Mouse (Mus musculus) T-helper 1 cell (primary cell): ENCODE data around the gene Rnaseh2c.

ENCODE experiments used
- in situ Hi-C: fragments of 300-600 bp; cut with MboI, MseI; formaldehyde crosslinking; loops from one replicate; pipeline ENCODE4 v1.15.1; 2025; ENCODE audit warnings: high pct_unique_total_duplicates

The Rnaseh2c gene

DNA sequence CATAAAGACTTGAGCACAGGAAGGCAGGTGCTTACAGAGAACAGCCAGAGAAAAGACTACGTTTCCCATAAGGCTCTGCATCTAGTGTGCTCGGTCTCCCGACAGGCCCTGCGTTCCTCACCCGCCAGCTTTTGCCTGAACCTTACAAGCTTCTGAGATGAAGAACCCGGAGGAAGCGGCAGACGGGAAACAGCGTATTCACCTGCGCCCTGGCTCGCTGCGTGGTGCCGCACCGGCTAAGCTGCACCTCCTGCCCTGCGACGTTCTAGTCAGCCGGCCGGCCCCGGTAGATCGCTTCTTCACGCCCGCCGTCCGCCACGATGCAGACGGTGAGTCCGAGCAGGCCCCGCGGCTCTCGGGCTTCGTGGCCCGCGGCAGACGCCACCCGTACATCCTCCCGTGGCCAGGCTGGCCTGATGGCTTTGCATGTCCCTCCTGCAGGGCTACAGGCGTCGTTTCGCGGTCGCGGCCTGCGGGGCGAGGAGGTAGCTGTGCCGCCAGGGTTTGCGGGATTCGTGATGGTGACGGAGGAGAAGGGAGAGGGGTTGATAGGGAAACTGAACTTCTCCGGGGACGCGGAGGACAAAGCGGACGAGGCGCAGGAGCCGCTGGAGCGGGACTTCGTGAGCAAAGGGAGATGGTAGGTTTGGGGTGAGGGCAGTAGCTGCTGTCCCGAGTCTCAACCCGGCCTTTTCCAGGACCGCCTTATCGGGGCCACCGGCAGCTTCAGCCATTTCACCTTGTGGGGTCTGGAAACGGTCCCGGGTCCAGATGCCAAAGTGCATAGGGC lies at the start of gene Rnaseh2c:
Gene Rnaseh2c, plus strand, starts transcription at position 122 of the 790 bp plus-strand sequence.
- in situ Hi-C loops: loop anchor here (5.0 kb wide), 1 partner anchor 65 kb away; no protein-coding TSS in a partner anchor

GRCm38 (mm10) chr19:5553802-5554201 lies 47.9 kb upstream of the Rnaseh2c start:
- in situ Hi-C loops: loop anchor here (10.0 kb wide), 1 partner anchor 1081 kb away; no protein-coding TSS in a partner anchor

- in situ Hi-C loops: loop anchor here (10.0 kb wide), 1 partner anchor 1081 kb away; no protein-coding TSS in a partner anchor
Observed at GRCm38 (mm10) chr19:5554212-5554611, 47.5 kb upstream of the Rnaseh2c start.

GRCm38 (mm10) chr19:5558169-5558568 lies 43.5 kb upstream of the Rnaseh2c start:
- in situ Hi-C loops: loop anchor here (5.0 to 10.0 kb wide), 2 partner anchors 41 to 1077 kb away; no protein-coding TSS in a partner anchor

GRCm38 (mm10) chr19:5558770-5559169 lies 42.9 kb upstream of the Rnaseh2c start:
- in situ Hi-C loops: loop anchor here (5.0 to 10.0 kb wide), 2 partner anchors 41 to 1076 kb away; no protein-coding TSS in a partner anchor

GRCm38 (mm10) chr19:5559229-5559628 lies 42.4 kb upstream of the Rnaseh2c start:
- in situ Hi-C loops: loop anchor here (5.0 to 10.0 kb wide), 2 partner anchors 42 to 1076 kb away; no protein-coding TSS in a partner anchor

- in situ Hi-C loops: loop anchor here (5.0 to 10.0 kb wide), 2 partner anchors 43 to 1075 kb away; no protein-coding TSS in a partner anchor
Observed at GRCm38 (mm10) chr19:5559631-5560456, 41.8 kb upstream of the Rnaseh2c start.

DNA sequence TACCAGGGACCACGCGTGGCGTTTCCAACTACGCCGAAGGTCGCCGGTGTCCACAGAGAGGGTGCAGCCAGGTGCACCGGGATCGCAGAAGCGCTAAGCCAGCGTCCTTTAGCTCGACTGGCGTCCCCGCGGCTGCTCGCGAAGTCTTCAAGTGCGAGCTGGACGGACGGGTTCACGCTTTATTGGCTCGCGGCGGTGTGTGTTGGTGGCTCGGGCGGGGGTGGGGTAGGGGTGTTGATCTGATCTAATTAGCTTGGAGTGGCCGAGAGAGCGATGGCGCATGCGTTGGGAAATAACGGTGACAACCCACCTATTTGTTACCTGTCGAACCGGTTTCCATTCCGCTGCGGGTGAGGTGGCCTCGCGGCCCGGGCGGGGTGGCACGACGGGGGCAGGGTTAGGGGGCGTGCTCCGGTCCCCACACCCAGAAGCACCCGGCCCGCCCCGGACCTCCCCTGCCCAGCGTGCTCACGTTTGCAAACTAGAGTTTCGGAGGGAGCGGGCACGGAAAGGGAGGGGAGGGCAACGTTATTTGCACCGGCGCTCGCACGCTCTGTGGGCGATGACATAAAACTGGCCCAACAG lies 41.1 kb upstream of the Rnaseh2c start, which contains the start of gene Ovol1:
Gene Ovol1, minus strand, starts transcription at position 190 of the 585 bp plus-strand sequence.
- in situ Hi-C loops: no loop called here

GRCm38 (mm10) chr19:5561252-5561790 lies 40.4 kb upstream of the Rnaseh2c start:
- in situ Hi-C loops: no loop called here

DNA sequence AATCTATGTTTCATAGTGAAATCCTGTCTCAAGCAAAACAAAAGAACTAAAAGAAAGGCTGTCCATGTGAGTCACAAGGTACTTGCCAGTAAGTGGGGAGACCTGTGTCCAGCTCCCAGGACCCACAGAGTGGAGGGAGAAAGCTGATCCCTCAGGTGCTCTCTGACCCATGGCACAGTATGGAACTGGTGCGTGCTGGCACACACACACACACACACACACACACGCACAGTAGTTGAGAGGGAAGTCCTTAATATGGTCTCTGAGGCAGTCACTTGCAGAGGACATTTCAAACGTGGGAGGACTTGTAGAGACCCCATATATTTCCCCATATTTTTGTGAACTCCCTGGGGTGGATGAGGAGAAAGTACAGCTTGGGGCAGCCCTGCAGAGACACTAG lies 39.8 kb upstream of the Rnaseh2c start:
- in situ Hi-C loops: no loop called here

GRCm38 (mm10) chr19:5562776-5563175 lies 38.9 kb upstream of the Rnaseh2c start:
- in situ Hi-C loops: no loop called here

- in situ Hi-C loops: no loop called here
Observed at GRCm38 (mm10) chr19:5566316-5566715, 35.4 kb upstream of the Rnaseh2c start.

GRCm38 (mm10) chr19:5567180-5567533 lies 34.5 kb upstream of the Rnaseh2c start:
- in situ Hi-C loops: no loop called here

DNA sequence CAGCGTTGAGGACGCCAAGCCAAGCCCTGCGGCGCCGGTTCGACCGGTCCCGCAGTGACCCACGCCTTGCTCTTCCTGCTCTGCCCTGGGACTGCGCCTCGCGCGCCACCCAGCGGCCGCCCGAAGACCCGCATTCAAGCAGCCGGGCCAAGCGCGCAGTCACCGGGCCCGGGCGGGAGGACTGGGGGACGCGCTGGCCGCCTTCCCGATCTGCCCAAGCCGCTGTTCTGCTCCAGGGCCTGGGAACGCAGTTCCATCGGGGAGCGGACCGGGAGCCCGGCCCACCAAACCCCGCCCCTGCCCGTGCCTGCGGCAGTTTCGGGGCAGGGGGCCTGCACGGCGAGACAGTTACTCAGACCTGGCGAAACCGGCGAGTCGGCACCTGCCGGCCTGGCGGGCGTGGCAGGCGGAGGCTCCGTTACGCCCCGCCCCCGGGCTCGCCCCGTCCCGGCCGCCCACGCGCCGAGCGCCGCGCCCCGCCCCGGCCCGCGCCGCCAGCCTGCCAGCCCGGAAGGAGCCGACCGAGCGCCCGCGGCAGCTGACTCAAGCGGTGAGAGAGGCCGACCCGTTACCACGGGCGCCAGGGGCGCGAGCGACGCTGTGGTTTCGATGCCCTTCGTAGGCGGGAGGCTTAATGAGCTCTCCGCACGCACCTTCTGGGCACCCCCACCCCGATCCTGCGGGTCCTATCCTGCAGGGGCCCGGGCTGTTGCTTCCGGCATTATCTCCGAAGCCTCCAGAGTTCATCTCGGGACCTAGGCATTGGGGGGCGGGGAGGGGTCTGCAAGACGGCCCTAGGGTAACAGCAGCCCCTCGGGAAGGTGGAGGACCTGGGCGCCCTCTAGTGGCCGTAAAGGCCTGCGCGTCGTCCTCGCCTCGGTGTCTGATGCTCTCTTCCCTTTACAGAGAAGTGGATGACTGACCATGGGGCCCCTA lies 33.9 kb upstream of the Rnaseh2c start, which contains the start of gene Ap5b1:
Gene Ap5b1, plus strand, starts transcription at position 492 of the 936 bp plus-strand sequence.
- in situ Hi-C loops: no loop called here

GRCm38 (mm10) chr19:5568470-5569140 lies 33.1 kb upstream of the Rnaseh2c start:
- in situ Hi-C loops: no loop called here

DNA sequence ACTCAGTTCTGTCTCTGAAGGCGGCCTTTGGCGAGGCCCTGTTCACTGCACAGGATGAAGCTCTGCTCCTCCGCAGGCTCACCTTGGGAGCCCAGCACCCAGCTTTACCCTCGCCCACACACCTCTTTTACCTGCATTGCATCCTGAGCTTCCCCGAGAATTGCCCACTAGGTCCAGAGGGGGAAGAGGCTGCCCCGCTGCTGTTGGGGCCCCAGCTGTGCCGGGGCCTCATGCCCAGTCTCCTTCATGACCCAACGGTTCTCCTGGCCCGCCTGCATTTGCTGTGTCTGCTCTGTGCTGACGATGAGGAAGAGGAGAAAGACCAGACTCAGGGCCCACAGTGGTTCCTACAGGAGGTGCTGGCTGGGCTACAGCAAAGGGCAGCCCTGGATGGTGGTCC lies 32.2 kb upstream of the Rnaseh2c start:
- in situ Hi-C loops: no loop called here

GRCm38 (mm10) chr19:5570353-5571246 lies 31.1 kb upstream of the Rnaseh2c start:
- in situ Hi-C loops: no loop called here

GRCm38 (mm10) chr19:5571831-5572230 lies 29.8 kb upstream of the Rnaseh2c start:
- in situ Hi-C loops: no loop called here
